Mouse (Mus musculus): ENCODE data around the gene Bex2. TPM values are rescaled to one million over a fixed set of nuclear protein-coding genes. Genes with fewer than 3 reads are reported as not detected.
A peak's percentile ranks its signal among the peaks of the same experiment; 100 is the strongest.
"Not testable (repeated sequence)": the region's sequence is repeated elsewhere in the genome, so short reads cannot be mapped to it uniquely, and the experiment has no call there.

Bex2 gene
- polyA plus RNA-seq, 1 experiment from 2014 or later = 34.0 TPM

DNA sequence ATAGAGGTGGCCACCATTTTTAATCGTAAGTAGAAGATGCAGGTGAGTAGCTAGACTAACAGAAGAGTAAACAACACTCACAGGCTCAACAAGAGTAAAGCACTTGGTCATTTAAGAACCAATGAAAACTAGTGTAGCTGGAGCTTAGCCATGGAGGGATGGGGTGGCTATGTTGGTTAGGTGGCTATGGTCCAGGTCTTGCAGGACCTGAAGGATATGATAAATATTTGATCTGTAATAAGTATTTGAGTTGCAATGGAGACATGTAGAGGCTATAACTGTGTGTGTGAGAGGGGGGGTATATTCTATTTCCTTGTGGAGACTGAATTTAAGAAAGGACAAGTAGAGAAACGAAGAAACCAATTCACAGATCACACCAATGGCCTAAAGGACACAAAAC lies 16.8 kb downstream of the Bex2 start:
- no peak overlapping the region for H3K4me2 ChIP-seq
- H3K27ac ChIP-seq (replicated peaks) = no peak overlapping the region
- WGBS = 66% methylated on average over 2 of the region's 2 CpGs
- no peak overlapping the region for H3K4me3 ChIP-seq
- no peak for ATAC-seq (ENCODE audit: extremely low read depth, insufficient number of reproducible peaks, low FRiP score, low TSS enrichment)
- H3K9ac ChIP-seq = no peak overlapping the region
- H3K27me3 ChIP-seq (replicated peaks) = 0 out of 2 replicates have a peak, but pooled peaks cover 3% of the 10 kb centered on the region
- H3K9me3 ChIP-seq = no peaks in the 10 kb centered on the region
- H3K36me3 ChIP-seq = no peaks in the 10 kb centered on the region
- H3K4me1 ChIP-seq = no peaks in the 10 kb centered on the region

- H3K9me3 ChIP-seq = no peaks in the 10 kb centered on the region
- no peaks in the 10 kb centered on the region for H3K27me3 ChIP-seq (replicated peaks)
- 11% methylated on average over 5 of the region's 5 CpGs for WGBS
- H3K4me1 ChIP-seq = no peaks in the 10 kb centered on the region
- no peaks in the 10 kb centered on the region for H3K36me3 ChIP-seq
- ATAC-seq (ENCODE audit: extremely low read depth, insufficient number of reproducible peaks, low FRiP score, low TSS enrichment) = no peak
- no peak overlapping the region for H3K4me3 ChIP-seq
- no peak overlapping the region for H3K4me2 ChIP-seq
- no peak overlapping the region for H3K27ac ChIP-seq (replicated peaks)
- H3K9ac ChIP-seq = no peak overlapping the region
Observed at GRCm38 (mm10) chrX:136047528-136047927, 20.5 kb downstream of the Bex2 start.

- Histone ChIP-seq H3K9ac (no peak overlapping the region), H3K9me3 (no peaks in the 10 kb centered on the region), H3K4me3 (no peak overlapping the region), H3K36me3 (no peaks in the 10 kb centered on the region), H3K27me3 (replicated peaks) (no peaks in the 10 kb centered on the region), H3K4me1 (no peaks in the 10 kb centered on the region), H3K27ac (replicated peaks) (no peak overlapping the region), H3K4me2 (no peak overlapping the region)
- ATAC-seq (ENCODE audit: extremely low read depth, insufficient number of reproducible peaks, low FRiP score, low TSS enrichment) = no peak
- 75% methylated on average over 1 of the region's 1 CpGs for WGBS
Observed at GRCm38 (mm10) chrX:136043726-136044125, 24.3 kb downstream of the Bex2 start.

GRCm38 (mm10) chrX:136032799-136033763 lies 35.0 kb downstream of the Bex2 start, which contains the start of gene Arxes1:
TSS of gene Arxes1 (plus strand) at chrX:136033367.
- Histone ChIP-seq H3K4me3 (peak within 1 kb of the TSS; percentile 38), H3K4me2 (peak within 1 kb of the TSS; percentile 61)
- H3K4me1 ChIP-seq; H3K9me3 ChIP-seq; H3K27me3 ChIP-seq (replicated peaks); H3K36me3 ChIP-seq; H3K9ac ChIP-seq; H3K27ac ChIP-seq (replicated peaks): not testable (repeated sequence)
- peak; percentile 77; the same call in 1 of the 2 replicates for ATAC-seq (ENCODE audit: extremely low read depth, insufficient number of reproducible peaks, low FRiP score, low TSS enrichment)
- WGBS = 2% methylated on average over 19 of the region's 49 CpGs

DNA sequence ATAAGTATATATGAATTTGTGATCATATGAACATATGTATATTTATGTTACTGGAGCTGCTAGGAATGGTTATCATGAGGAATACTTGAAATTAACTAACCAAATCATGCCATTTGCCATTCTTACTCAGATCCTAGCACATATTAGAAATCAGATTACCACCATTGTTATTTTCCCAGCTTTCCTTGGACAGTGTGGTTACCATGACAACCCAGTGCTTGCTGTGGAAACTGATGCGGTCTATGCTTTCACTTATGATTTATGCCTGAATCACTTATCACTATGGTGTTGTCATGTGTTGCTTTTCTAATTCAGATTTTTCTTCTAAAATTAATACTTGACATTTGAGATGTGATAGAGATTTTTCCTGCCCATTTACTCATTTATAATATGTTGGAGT lies 37.7 kb downstream of the Bex2 start:
- ATAC-seq (ENCODE audit: extremely low read depth, insufficient number of reproducible peaks, low FRiP score, low TSS enrichment) = no peak
- H3K36me3 ChIP-seq = no peaks in the 10 kb centered on the region
- H3K4me2 ChIP-seq = no peak overlapping the region
- H3K4me3 ChIP-seq = no peak overlapping the region
- H3K9ac ChIP-seq = no peak overlapping the region
- no peaks in the 10 kb centered on the region for H3K9me3 ChIP-seq
- 75% methylated on average over 1 of the region's 1 CpGs for WGBS
- no peaks in the 10 kb centered on the region for H3K4me1 ChIP-seq
- H3K27me3 ChIP-seq (replicated peaks) = no peaks in the 10 kb centered on the region
- no peak overlapping the region for H3K27ac ChIP-seq (replicated peaks)

Other genes starting within 250 kb of the Bex2 start
- gene Gprasp2, start 229.2 kb downstream of the Bex2 start, polyA plus RNA-seq (2015; fragmentation: Nextera tagmentation; extraction: Ambion mirVana) = 21.8 and 22.6 TPM in 2 replicates
- 69.2 and 80.4 TPM in 2 replicates for gene Arxes2, start 74.4 kb downstream of the Bex2 start, polyA plus RNA-seq (2015; fragmentation: Nextera tagmentation; extraction: Ambion mirVana)
- 29.2 and 29.5 TPM in 2 replicates for gene Arxes1, start 34.9 kb downstream of the Bex2 start, polyA plus RNA-seq (2015; fragmentation: Nextera tagmentation; extraction: Ambion mirVana)
- 0.34 and 0.62 TPM in 2 replicates for gene Nxf3, start 17.0 kb upstream of the Bex2 start, polyA plus RNA-seq (2015; fragmentation: Nextera tagmentation; extraction: Ambion mirVana)
- 195 and 204 TPM in 2 replicates for gene Bex4, start 70.8 kb upstream of the Bex2 start, polyA plus RNA-seq (2015; fragmentation: Nextera tagmentation; extraction: Ambion mirVana)
- 230 and 260 TPM in 2 replicates for gene Tceal8, start 104.1 kb upstream of the Bex2 start, polyA plus RNA-seq (2015; fragmentation: Nextera tagmentation; extraction: Ambion mirVana)
- 15.2 and 16.5 TPM in 2 replicates for gene Tceal5, start 135.6 kb upstream of the Bex2 start, polyA plus RNA-seq (2015; fragmentation: Nextera tagmentation; extraction: Ambion mirVana)
- gene Tceal7, start 146.5 kb upstream of the Bex2 start, polyA plus RNA-seq (2015; fragmentation: Nextera tagmentation; extraction: Ambion mirVana) = 12.3 and 15.1 TPM in 2 replicates
- 226 and 272 TPM in 2 replicates for gene Bex1, start 147.3 kb upstream of the Bex2 start, polyA plus RNA-seq (2015; fragmentation: Nextera tagmentation; extraction: Ambion mirVana)
- gene Tceal9, start 176.8 kb upstream of the Bex2 start, polyA plus RNA-seq (2015; fragmentation: Nextera tagmentation; extraction: Ambion mirVana) = 448 and 526 TPM in 2 replicates
- 517 and 589 TPM in 2 replicates for gene Bex3, start 202.0 kb upstream of the Bex2 start, polyA plus RNA-seq (2015; fragmentation: Nextera tagmentation; extraction: Ambion mirVana)